Mouse (Mus musculus) liver, embryonic 12.5 days (tissue): ENCODE results near the gene Dhx30. TPM values are rescaled to one million over a fixed set of nuclear protein-coding genes. Genes with fewer than 3 reads are reported as not detected.
"Not testable (repeated sequence)": the region's sequence is repeated elsewhere in the genome, so short reads cannot be mapped to it uniquely, and the experiment has no call there.

ENCODE experiments used
- ATAC-seq: fragments of 200-750 bp; cut with Nextera tagmentation; 2 replicates; pipeline ENCODE4 v1.8.0; 2017; ENCODE audit warnings: moderate number of reproducible peaks, mild to moderate bottlenecking, moderate library complexity
- H3K27ac ChIP-seq: fragments of 300-500 bp; sonication (generic); 2 replicates; pipeline ENCODE4 v1.5.1; 2016; ENCODE audit warnings: mild to moderate bottlenecking
- H3K27me3 ChIP-seq: fragments of 300-500 bp; sonication (generic); replicated peaks from 2 replicates; pipeline ENCODE4 v1.6.1; 2016; ENCODE audit warnings: mild to moderate bottlenecking, moderate library complexity
- H3K36me3 ChIP-seq: fragments of 300-500 bp; sonication (generic); 2 replicates; pipeline ENCODE4 v1.6.1; 2016; ENCODE audit warnings: mild to moderate bottlenecking, moderate library complexity
- H3K4me1 ChIP-seq: fragments of 300-500 bp; sonication (generic); 2 replicates; pipeline ENCODE4 v1.6.1; 2016
- H3K4me2 ChIP-seq: fragments of 300-500 bp; sonication (generic); 2 replicates; pipeline ENCODE4 v1.6.1; 2016; ENCODE audit warnings: mild to moderate bottlenecking, moderate library complexity
- H3K4me3 ChIP-seq: fragments of 300-500 bp; sonication (generic); 2 replicates; pipeline ENCODE4 v1.5.1; 2016; ENCODE audit warnings: mild to moderate bottlenecking, moderate library complexity
- H3K9ac ChIP-seq: fragments of 300-500 bp; sonication (generic); 2 replicates; pipeline ENCODE4 v1.6.1; 2016; ENCODE audit warnings: mild to moderate bottlenecking, moderate library complexity
- H3K9me3 ChIP-seq: fragments of 300-500 bp; sonication (generic); replicated peaks from 2 replicates; pipeline ENCODE4 v1.6.1; 2016; ENCODE audit warnings: mild to moderate bottlenecking, moderate library complexity
- WGBS: fragments of 180-500 bp; shearing (Covaris S2); methylation state at CpG from one replicate; pipeline ENCODE4 v1.1.7; 2016; ENCODE audit not compliant: insufficient replicate concordance; 5-methylcytosine and 5-hydroxymethylcytosine counted together
- polyA plus RNA-seq: library from polyadenylated mRNA; unstranded; fragments of >200 nt; fragmentation: Nextera tagmentation; extraction: Ambion mirVana; gene quantifications from 2 replicates; pipeline ENCODE4 v1.2.1, GENCODE M21; 2016

The Dhx30 gene
- 65.2 and 68.1 TPM in 2 replicates for polyA plus RNA-seq

DNA sequence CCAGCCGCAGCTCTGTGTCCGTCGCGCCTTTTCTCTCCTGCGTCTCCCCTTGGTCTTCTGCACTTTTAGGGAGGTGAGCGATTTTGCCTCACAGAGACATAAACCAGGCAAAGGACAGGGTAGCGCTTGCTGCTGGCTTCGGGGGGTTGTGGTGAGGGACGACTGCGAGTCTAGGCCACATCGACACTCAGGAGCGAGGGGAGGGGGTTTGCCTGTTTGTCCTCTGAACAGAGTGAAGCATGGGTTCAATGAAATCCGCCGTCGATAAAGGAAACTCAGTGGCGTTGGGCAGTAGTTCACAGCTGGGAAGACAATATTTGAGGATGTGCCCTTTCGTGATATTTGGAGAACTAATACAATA lies at the start of gene Dhx30:
Gene Dhx30, minus strand, starts transcription at position 52 of the 361 bp plus-strand sequence.
- H3K9me3 ChIP-seq = no peaks in the 10 kb centered on the region
- WGBS = under 1% methylated on average over 17 of the region's 17 CpGs
- peak within 1 kb of the TSS; percentile 87 for H3K9ac ChIP-seq
- peak within 1 kb of the TSS; percentile 88 for H3K4me3 ChIP-seq
- peak within 1 kb of the TSS; percentile 93 for H3K27ac ChIP-seq
- no peak for ATAC-seq
- no peaks in the 10 kb centered on the region for H3K27me3 ChIP-seq
- H3K4me2 ChIP-seq = peak within 1 kb of the TSS; percentile 91
- peaks cover 28% of the 10 kb centered on the region for H3K36me3 ChIP-seq
- H3K4me1 ChIP-seq = peaks cover 28% of the 10 kb centered on the region

DNA sequence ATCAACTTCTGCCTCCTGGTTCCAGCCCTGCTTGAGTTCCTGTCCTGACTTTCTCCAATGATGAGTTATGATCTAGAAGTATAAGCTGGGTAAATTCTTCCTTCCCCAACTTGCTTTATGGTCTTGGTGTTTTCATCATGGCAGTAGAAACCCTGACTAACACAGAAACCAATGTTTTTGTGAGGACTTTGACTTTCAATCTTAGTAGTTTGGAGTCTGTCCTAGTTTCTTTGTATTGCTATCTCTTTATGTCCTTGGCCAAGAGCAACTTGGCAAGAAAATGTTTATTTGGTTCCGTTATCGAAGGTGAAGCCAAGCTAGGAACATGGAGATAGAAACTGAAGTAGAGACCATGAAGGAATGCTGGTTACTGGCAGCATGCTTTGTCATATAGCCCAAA lies 45.4 kb upstream of the Dhx30 start:
- ATAC-seq = no peak
- H3K27ac ChIP-seq = no peak overlapping the region
- no peak overlapping the region for H3K9ac ChIP-seq
- no peak overlapping the region for H3K4me3 ChIP-seq
- H3K4me1 ChIP-seq = no peaks in the 10 kb centered on the region
- no peaks in the 10 kb centered on the region for H3K9me3 ChIP-seq
- H3K36me3 ChIP-seq = peaks cover 86% of the 10 kb centered on the region
- no peaks in the 10 kb centered on the region for H3K27me3 ChIP-seq
- WGBS = 90% methylated on average over 2 of the region's 2 CpGs
- no peak overlapping the region for H3K4me2 ChIP-seq

DNA sequence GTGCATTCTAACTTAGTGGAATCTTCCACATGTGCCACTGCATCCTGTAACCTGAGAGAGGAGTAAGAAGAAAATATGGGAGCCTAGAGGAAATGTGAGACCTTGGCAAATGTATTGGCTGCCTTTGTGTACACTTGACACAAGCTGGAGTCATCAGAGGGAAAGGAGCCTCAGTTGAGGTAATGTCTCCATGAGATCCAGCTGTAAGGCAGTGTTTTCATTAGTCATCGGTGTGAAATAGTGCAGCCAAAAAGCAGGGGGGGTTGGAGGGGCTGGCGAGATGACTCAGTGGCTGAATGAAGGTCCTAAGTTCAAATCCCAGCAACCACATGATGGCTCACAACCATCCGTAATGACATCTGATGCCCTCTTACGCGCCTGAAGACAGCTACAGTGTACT lies 44.8 kb upstream of the Dhx30 start:
- Histone ChIP-seq H3K36me3 (peaks cover 86% of the 10 kb centered on the region), H3K4me3 (no peak overlapping the region), H3K9ac (no peak overlapping the region), H3K27ac (no peak overlapping the region), H3K4me2 (no peak overlapping the region), H3K9me3 (no peaks in the 10 kb centered on the region), H3K4me1 (no peaks in the 10 kb centered on the region), H3K27me3 (no peaks in the 10 kb centered on the region)
- WGBS = 88% methylated on average over 5 of the region's 5 CpGs
- no peak for ATAC-seq

DNA sequence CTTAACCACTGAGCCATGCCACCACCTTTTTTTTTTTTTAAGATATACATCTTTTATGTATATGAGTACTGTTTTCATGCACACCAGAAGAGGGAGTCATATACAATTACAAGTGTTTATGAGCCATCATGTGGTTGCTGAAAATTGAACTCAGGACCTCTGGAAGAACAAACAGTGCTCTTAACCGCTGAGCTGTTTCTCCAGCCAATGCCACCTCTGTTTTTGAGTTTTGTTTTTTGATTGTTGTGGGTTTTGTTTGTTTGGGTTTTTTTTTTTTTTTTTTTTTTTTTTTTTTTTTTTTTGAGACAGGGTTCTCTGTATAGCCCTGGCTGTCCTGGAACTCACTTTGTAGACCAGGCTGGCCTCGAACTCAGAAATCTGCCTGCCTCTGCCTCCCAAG lies 42.9 kb upstream of the Dhx30 start:
- not testable (repeated sequence) for H3K4me2 ChIP-seq, H3K4me3 ChIP-seq, ATAC-seq, H3K27ac ChIP-seq, H3K27me3 ChIP-seq, H3K4me1 ChIP-seq, H3K9ac ChIP-seq, H3K9me3 ChIP-seq
- H3K36me3 ChIP-seq = peaks cover 85% of the 10 kb centered on the region
- 74% methylated on average over 2 of the region's 2 CpGs for WGBS

DNA sequence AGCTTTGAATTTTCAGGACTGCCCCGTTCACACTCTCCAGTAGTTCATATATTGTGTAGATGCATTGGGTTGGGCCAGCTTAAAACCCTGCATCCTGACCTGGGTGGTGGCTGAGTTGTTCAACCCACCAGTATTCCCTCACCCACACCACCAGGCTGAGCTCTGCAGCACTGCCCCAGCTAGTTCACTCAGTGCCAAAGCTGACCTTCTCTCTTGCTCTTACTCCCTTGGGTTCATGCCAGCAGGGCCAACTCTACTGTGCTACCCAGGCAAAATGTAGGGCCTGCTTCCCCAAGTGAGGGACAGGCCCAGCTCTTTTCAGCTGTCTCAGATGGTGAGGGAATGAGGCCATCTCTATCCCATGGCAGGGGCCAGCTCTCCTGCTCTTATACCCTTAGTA lies 41.4 kb upstream of the Dhx30 start:
- WGBS = 83% methylated on average over 1 of the region's 1 CpGs
- H3K4me2 ChIP-seq = no peak overlapping the region
- no peak for ATAC-seq
- no peak overlapping the region for H3K9ac ChIP-seq
- H3K4me1 ChIP-seq = no peaks in the 10 kb centered on the region
- H3K36me3 ChIP-seq = peaks cover 85% of the 10 kb centered on the region
- H3K27me3 ChIP-seq = no peaks in the 10 kb centered on the region
- H3K9me3 ChIP-seq = no peaks in the 10 kb centered on the region
- H3K27ac ChIP-seq = no peak overlapping the region
- no peak overlapping the region for H3K4me3 ChIP-seq

DNA sequence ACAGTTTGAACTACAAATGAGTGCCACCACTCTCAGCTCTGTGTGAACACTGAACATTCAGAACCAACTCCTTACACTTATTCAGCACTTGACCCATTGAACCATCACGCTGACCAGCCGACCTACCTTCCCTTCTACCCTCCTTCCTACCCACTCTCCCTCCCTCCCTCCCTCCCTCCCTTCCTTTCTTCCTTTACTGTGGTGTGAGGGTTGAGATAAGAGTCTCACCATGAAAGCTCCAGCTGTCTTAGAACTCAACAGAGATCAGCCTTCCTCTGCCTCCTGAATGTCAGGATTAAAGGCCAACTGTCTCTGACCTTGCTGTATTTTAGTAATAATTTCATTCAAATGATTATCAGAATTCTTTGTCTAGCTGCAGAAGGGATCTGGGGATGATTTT lies 31.0 kb upstream of the Dhx30 start:
- WGBS = 24% methylated on average over 2 of the region's 2 CpGs
- Histone ChIP-seq H3K4me2 (no peak overlapping the region), H3K36me3 (peaks cover 87% of the 10 kb centered on the region), H3K27me3 (no peaks in the 10 kb centered on the region), H3K9me3 (no peaks in the 10 kb centered on the region), H3K9ac (peak overlapping the region; percentile 27; the same call in 1 of the 2 replicates), H3K4me3 (no peak overlapping the region), H3K4me1 (peaks cover 11% of the 10 kb centered on the region), H3K27ac (peak overlapping the region; percentile 62)
- peak; percentile 77 for ATAC-seq

DNA sequence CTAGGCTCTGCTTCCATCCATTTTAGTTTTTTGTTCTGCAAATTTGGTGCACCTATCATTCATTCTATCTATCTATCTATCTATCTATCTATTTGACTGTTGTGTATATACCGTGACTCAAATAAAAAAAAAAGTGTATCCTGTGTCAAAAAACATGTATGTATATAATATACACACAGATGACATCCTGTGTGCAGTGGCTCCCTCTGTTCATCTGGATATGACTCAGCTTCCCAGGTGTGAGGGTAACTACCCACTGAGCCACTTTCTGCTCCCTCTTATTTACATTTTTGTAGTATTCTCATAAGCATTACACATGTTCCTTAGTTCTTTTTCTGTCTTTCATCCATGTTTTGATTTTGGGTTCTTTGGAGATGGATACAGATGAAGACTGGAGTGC lies 24.5 kb upstream of the Dhx30 start:
- Histone ChIP-seq H3K4me2 (no peak overlapping the region), H3K9me3 (no peaks in the 10 kb centered on the region), H3K36me3 (peaks cover 82% of the 10 kb centered on the region), H3K9ac (no peak overlapping the region), H3K27me3 (no peaks in the 10 kb centered on the region), H3K27ac (no peak overlapping the region), H3K4me1 (peaks cover 18% of the 10 kb centered on the region), H3K4me3 (no peak overlapping the region)
- WGBS = 87% methylated on average over 1 of the region's 1 CpGs
- ATAC-seq = no peak

DNA sequence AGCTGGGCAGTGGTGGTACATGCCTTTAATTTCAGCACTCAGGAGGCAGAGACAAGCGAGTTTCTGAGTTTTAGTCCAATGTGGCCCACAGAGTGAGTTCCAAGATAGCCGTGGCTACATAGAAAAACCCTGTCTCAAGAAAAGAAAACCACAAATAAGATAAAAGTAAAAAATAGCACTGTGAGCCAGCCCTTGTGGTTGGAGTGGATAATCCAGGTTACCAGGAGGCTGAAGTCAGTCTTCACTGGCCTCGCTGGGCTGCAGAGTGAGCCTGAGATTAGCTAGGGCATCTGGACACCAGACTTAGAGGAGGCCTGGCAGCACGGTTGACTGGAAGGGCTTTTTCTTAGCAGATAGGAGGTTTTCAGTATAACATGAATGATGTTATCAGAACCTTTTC lies 21.5 kb upstream of the Dhx30 start:
- Histone ChIP-seq H3K9ac (no peak overlapping the region; the same call in 1 of the 2 replicates), H3K4me2 (no peak overlapping the region), H3K9me3 (no peaks in the 10 kb centered on the region), H3K27ac (peak overlapping the region; percentile 15; the same call in 1 of the 2 replicates), H3K4me3 (no peak overlapping the region), H3K36me3 (peaks cover 87% of the 10 kb centered on the region), H3K27me3 (no peaks in the 10 kb centered on the region), H3K4me1 (peaks cover 31% of the 10 kb centered on the region)
- no peak; the same call in 1 of the 2 replicates for ATAC-seq
- WGBS = 22% methylated on average over 4 of the region's 4 CpGs

DNA sequence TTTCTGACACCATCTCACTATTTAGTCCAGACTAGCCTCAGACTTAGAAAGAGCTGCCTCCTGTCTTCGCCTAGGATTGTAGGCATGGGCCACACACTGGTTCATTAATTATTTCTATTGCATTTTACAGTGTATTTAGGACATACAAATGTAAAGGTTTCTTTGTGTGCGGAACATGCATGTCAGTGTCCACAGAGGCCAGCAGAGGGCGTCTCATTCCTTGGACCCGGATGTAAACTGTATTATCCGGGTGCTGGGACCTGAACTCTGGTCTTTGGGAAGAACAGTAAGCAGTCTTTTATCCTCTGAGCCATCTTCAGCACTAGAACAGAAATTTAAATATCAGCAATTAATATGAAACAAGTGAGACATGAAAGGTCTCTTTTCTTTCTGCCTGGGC lies 16.5 kb upstream of the Dhx30 start:
- no peak for ATAC-seq
- H3K4me2 ChIP-seq = peak overlapping the region; percentile 97
- H3K9me3 ChIP-seq = no peaks in the 10 kb centered on the region
- peaks cover 47% of the 10 kb centered on the region for H3K36me3 ChIP-seq
- H3K4me3 ChIP-seq = 0 out of 2 replicates have a peak overlapping the region, but pooled peaks have one; percentile 85
- no peak overlapping the region for H3K27ac ChIP-seq
- peaks cover 55% of the 10 kb centered on the region for H3K4me1 ChIP-seq
- no peak overlapping the region for H3K9ac ChIP-seq
- 59% methylated on average over 5 of the region's 5 CpGs for WGBS
- no peaks in the 10 kb centered on the region for H3K27me3 ChIP-seq

DNA sequence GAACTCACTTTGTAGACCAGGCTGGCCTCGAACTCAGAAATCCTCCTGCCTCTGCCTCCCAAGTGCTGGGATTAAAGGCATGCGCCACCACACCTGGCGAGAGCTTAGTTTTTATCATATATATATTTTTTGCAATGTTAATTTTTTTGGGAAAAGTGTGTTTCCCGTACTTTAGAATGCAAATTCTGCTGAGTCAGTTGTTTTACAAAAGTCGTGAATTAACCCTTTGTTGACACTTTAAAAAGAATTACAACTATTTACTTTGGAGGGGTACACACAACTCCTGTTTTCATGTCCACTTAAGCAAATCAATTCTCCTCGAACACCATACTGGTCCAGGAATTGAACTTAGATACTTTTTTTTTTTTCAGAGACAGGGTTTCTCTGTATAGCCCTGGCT lies 15.3 kb upstream of the Dhx30 start:
- Histone ChIP-seq H3K36me3 (peaks cover 41% of the 10 kb centered on the region), H3K4me2 (peak overlapping the region; percentile 97), H3K27me3 (no peaks in the 10 kb centered on the region), H3K4me1 (peaks cover 43% of the 10 kb centered on the region), H3K9me3 (no peaks in the 10 kb centered on the region), H3K27ac (peak overlapping the region; percentile 99; the same call in 1 of the 2 replicates), H3K4me3 (peak overlapping the region; percentile 85), H3K9ac (peak overlapping the region; percentile 90; the same call in 1 of the 2 replicates)
- no peak for ATAC-seq
- WGBS = 26% methylated on average over 6 of the region's 6 CpGs

DNA sequence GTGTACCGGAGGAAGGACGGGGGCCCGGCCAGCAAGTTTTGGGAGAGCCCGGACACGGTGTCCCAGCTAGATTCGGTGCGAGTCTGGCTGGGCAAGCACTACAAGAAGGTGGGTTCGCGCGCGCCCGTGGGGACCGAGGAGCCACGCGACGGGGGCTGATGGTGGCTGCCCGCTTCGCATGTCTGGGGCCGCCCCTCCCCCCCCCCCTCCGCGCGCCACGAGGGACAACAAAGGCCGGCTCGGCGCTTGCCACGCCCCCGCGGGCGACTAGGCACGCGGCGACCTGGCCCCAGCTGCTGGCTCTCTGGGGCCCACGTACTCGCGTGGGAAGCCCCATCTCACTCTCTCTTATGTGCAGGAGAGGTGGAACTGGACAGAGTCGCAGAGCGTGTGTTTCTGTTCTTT lies 14.6 kb upstream of the Dhx30 start:
- H3K4me3 ChIP-seq = peak overlapping the region; percentile 85
- no peaks in the 10 kb centered on the region for H3K27me3 ChIP-seq
- peak overlapping the region; percentile 99 for H3K27ac ChIP-seq
- 4% methylated on average over 32 of the region's 38 CpGs for WGBS
- peaks cover 36% of the 10 kb centered on the region for H3K36me3 ChIP-seq
- peak overlapping the region; percentile 90 for H3K9ac ChIP-seq
- ATAC-seq = peak; percentile 49
- H3K9me3 ChIP-seq = no peaks in the 10 kb centered on the region
- H3K4me1 ChIP-seq = peaks cover 41% of the 10 kb centered on the region
- H3K4me2 ChIP-seq = peak overlapping the region; percentile 97

DNA sequence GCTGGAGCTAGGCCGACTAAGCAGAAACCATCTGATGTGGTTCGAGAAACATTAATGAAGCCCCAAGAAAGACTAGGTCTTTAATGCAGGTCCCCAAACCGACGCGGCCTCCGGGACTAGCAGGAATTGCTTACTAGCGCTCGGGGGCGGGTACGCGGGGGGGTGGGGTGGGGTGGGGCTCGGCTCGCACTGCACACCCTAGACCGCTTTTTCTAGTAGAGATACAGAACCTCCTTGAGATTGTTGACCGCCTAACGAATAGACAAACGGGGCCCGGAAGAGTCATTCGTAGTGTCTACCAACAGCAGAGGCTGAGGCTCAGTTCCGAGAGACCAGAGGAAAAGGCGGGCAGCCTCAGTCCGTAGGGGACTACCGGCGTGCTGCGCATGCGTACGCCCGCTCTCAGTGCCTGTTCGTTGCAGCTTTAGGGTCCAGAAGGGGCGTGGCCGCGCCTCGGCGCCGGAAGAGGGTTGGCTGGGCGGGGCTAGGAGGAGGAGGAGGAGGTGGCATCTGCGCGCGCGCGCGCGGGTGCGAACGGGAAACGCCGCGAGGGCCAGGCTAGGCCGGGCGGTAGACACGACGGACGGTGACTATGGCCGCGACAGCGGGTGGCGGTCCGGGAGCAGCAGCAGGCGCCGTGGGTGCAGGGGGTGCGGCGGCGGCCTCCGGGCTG lies 14.0 kb upstream of the Dhx30 start:
- Histone ChIP-seq H3K4me2 (peak overlapping the region; percentile 97), H3K9me3 (no peaks in the 10 kb centered on the region), H3K4me3 (peak overlapping the region; percentile 85), H3K27me3 (no peaks in the 10 kb centered on the region), H3K4me1 (peaks cover 39% of the 10 kb centered on the region), H3K9ac (peak overlapping the region; percentile 90), H3K27ac (peak overlapping the region; percentile 99), H3K36me3 (peaks cover 30% of the 10 kb centered on the region)
- peak; percentile 95 for ATAC-seq
- WGBS = under 1% methylated on average over 64 of the region's 64 CpGs
